Mouse (Mus musculus): ENCODE data around the gene Ifitm2. TPM values are rescaled to one million over a fixed set of nuclear protein-coding genes. Genes with fewer than 3 reads are reported as not detected.

Ifitm2 gene
- polyA plus RNA-seq, 1 experiment from 2014 or later, result 738 TPM

GRCm38 (mm10) chr7:140948161-140948560, 7.6 kb downstream of the Ifitm2 start:
- ATAC-seq, result no peak
- no peaks in the 10 kb centered on the region for H3K27me3 ChIP-seq (replicated peaks; ENCODE audit: control insufficient read depth, insufficient read depth, low read length)
- 66% methylated on average over 8 of the region's 8 CpGs for WGBS
- H3K27ac ChIP-seq (ENCODE audit: low read depth, low read length), result no peak overlapping the region
- no peak overlapping the region for H3K9ac ChIP-seq (ENCODE audit: low read depth, low read length)
- peaks cover 56% of the 10 kb centered on the region for H3K36me3 ChIP-seq (ENCODE audit: control insufficient read depth, insufficient read depth)
- TF ChIP-seq CTCF (IDR thresholded peaks at IDR 0.05; ENCODE audit: low read depth), result no peak
- no peak overlapping the region for H3K4me3 ChIP-seq (ENCODE audit: low read depth, low read length)
- no peak overlapping the region for H3K4me2 ChIP-seq (replicated peaks; ENCODE audit: low read depth)
- H3K4me1 ChIP-seq (replicated peaks; ENCODE audit: control insufficient read depth, insufficient read depth, low read length), result peaks cover 5% of the 10 kb centered on the region; the same call in 1 of the 2 replicates
- H3K9me3 ChIP-seq (ENCODE audit: control insufficient read depth), result no peaks in the 10 kb centered on the region

DNA sequence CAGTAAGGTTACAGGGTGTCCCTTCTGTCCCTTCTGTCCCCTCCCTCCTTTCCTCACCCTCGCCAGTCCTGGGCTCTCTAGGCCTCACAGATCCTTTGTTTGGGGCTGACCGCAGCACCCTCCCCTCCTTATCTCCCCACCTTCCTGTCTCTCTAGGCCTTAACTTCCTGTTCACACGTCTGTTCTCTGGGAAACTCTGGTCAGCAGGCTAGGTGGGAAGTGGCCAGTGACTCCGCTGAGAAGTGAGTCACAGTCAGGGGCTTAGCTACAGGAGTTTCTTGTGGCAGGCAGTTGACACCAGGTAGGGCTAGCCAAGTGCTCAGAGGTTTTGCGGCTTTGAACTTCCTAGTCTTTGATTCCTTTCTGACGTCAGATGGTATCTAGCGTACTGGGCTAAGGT, 8.8 kb downstream of the Ifitm2 start:
- Histone ChIP-seq H3K4me1 (replicated peaks; ENCODE audit: control insufficient read depth, insufficient read depth, low read length) (peaks cover 10% of the 10 kb centered on the region; the same call in 1 of the 2 replicates), H3K36me3 (ENCODE audit: control insufficient read depth, insufficient read depth) (peaks cover 53% of the 10 kb centered on the region), H3K4me2 (replicated peaks; ENCODE audit: low read depth) (no peak overlapping the region), H3K27me3 (replicated peaks; ENCODE audit: control insufficient read depth, insufficient read depth, low read length) (no peaks in the 10 kb centered on the region), H3K27ac (ENCODE audit: low read depth, low read length) (no peak overlapping the region), H3K9ac (ENCODE audit: low read depth, low read length) (no peak overlapping the region), H3K4me3 (ENCODE audit: low read depth, low read length) (no peak overlapping the region), H3K9me3 (ENCODE audit: control insufficient read depth) (no peaks in the 10 kb centered on the region)
- no peak for TF ChIP-seq CTCF (IDR thresholded peaks at IDR 0.05; ENCODE audit: low read depth)
- ATAC-seq, result peak; percentile 15; the same call in 1 of the 2 replicates
- 49% methylated on average over 7 of the region's 7 CpGs for WGBS

DNA sequence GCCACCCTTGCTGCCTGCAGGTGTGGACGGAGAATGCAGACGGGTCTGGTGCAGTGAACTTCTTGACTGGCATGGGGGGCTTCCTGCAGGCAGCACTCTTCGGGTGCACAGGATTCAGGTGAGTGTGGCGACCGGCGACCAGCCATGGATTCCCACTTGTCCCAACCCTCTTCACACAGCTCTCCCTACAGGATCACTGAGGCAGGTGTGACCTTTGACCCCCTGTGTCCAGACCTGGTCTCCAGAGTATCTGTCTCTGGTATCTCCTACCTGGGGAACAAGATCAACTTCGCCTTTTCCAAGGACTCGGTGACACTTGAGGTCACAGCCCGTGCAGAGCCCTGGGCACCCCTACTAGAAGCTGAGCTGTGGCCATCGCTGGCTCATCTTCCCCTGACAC, 9.5 kb downstream of the Ifitm2 start:
- peaks cover 53% of the 10 kb centered on the region for H3K36me3 ChIP-seq (ENCODE audit: control insufficient read depth, insufficient read depth)
- no peaks in the 10 kb centered on the region for H3K9me3 ChIP-seq (ENCODE audit: control insufficient read depth)
- no peak for TF ChIP-seq CTCF (IDR thresholded peaks at IDR 0.05; ENCODE audit: low read depth)
- no peak overlapping the region for H3K27ac ChIP-seq (ENCODE audit: low read depth, low read length)
- peaks cover 11% of the 10 kb centered on the region; the same call in 1 of the 2 replicates for H3K4me1 ChIP-seq (replicated peaks; ENCODE audit: control insufficient read depth, insufficient read depth, low read length)
- no peak overlapping the region for H3K4me3 ChIP-seq (ENCODE audit: low read depth, low read length)
- no peaks in the 10 kb centered on the region for H3K27me3 ChIP-seq (replicated peaks; ENCODE audit: control insufficient read depth, insufficient read depth, low read length)
- ATAC-seq, result no peak
- no peak overlapping the region for H3K4me2 ChIP-seq (replicated peaks; ENCODE audit: low read depth)
- 92% methylated on average over 10 of the region's 10 CpGs for whole genome bisulfite sequencing
- H3K9ac ChIP-seq (ENCODE audit: low read depth, low read length), result no peak overlapping the region

- H3K9me3 ChIP-seq (ENCODE audit: control insufficient read depth), result no peaks in the 10 kb centered on the region
- no peak overlapping the region for H3K9ac ChIP-seq (ENCODE audit: low read depth, low read length)
- H3K4me2 ChIP-seq (replicated peaks; ENCODE audit: low read depth), result no peak overlapping the region
- no peaks in the 10 kb centered on the region for H3K27me3 ChIP-seq (replicated peaks; ENCODE audit: control insufficient read depth, insufficient read depth, low read length)
- H3K4me3 ChIP-seq (ENCODE audit: low read depth, low read length), result no peak overlapping the region
- no peak for ATAC-seq
- peaks cover 53% of the 10 kb centered on the region for H3K36me3 ChIP-seq (ENCODE audit: control insufficient read depth, insufficient read depth)
- H3K27ac ChIP-seq (ENCODE audit: low read depth, low read length), result no peak overlapping the region
- TF ChIP-seq CTCF (IDR thresholded peaks at IDR 0.05; ENCODE audit: low read depth), result no peak
- 95% methylated on average over 5 of the region's 5 CpGs for WGBS
- peaks cover 9% of the 10 kb centered on the region for H3K4me1 ChIP-seq (replicated peaks; ENCODE audit: control insufficient read depth, insufficient read depth, low read length)
These were observed 10.5 kb downstream of the Ifitm2 start for GRCm38 (mm10) chr7:140945247-140945646.

- no peaks in the 10 kb centered on the region for H3K27me3 ChIP-seq (replicated peaks; ENCODE audit: control insufficient read depth, insufficient read depth, low read length)
- no peak overlapping the region for H3K4me2 ChIP-seq (replicated peaks; ENCODE audit: low read depth)
- H3K36me3 ChIP-seq (ENCODE audit: control insufficient read depth, insufficient read depth), result peaks cover 46% of the 10 kb centered on the region
- no peaks in the 10 kb centered on the region for H3K9me3 ChIP-seq (ENCODE audit: control insufficient read depth)
- 91% methylated on average over 7 of the region's 7 CpGs for WGBS
- no peak for TF ChIP-seq CTCF (IDR thresholded peaks at IDR 0.05; ENCODE audit: low read depth)
- H3K9ac ChIP-seq (ENCODE audit: low read depth, low read length), result no peak overlapping the region
- H3K27ac ChIP-seq (ENCODE audit: low read depth, low read length), result no peak overlapping the region
- no peak for ATAC-seq
- peaks cover 6% of the 10 kb centered on the region for H3K4me1 ChIP-seq (replicated peaks; ENCODE audit: control insufficient read depth, insufficient read depth, low read length)
- H3K4me3 ChIP-seq (ENCODE audit: low read depth, low read length), result no peak overlapping the region
These were observed 11.6 kb downstream of the Ifitm2 start for GRCm38 (mm10) chr7:140944236-140944635.

GRCm38 (mm10) chr7:140943356-140943755, 12.4 kb downstream of the Ifitm2 start:
- WGBS, result 58% methylated on average over 4 of the region's 4 CpGs
- H3K36me3 ChIP-seq (ENCODE audit: control insufficient read depth, insufficient read depth), result peaks cover 37% of the 10 kb centered on the region
- no peak overlapping the region for H3K4me3 ChIP-seq (ENCODE audit: low read depth, low read length)
- peaks cover 6% of the 10 kb centered on the region for H3K4me1 ChIP-seq (replicated peaks; ENCODE audit: control insufficient read depth, insufficient read depth, low read length)
- H3K4me2 ChIP-seq (replicated peaks; ENCODE audit: low read depth), result no peak overlapping the region
- H3K27me3 ChIP-seq (replicated peaks; ENCODE audit: control insufficient read depth, insufficient read depth, low read length), result no peaks in the 10 kb centered on the region
- H3K27ac ChIP-seq (ENCODE audit: low read depth, low read length), result no peak overlapping the region
- H3K9me3 ChIP-seq (ENCODE audit: control insufficient read depth), result no peaks in the 10 kb centered on the region
- ATAC-seq, result no peak
- TF ChIP-seq CTCF (IDR thresholded peaks at IDR 0.05; ENCODE audit: low read depth), result no peak
- H3K9ac ChIP-seq (ENCODE audit: low read depth, low read length), result no peak overlapping the region

DNA sequence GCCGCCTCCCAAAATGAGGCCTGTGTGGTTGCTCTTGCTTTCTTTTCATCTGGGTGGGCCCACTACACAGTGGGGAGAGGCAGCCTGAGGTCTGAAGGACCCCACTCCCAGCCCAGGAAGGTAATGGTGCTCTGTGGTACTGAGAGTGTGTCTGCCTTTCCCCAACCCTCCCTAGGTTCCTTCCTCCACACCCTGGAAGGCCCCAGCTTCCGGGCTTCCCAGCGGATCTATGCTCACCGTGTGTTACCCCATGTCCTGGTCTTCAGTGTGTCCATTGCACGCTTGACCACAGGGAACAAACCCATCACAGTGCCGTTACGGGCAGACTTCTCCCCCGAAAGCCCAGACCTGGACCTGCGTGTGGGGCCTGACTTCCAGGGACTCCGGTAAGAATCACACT, 13.0 kb downstream of the Ifitm2 start:
- H3K9me3 ChIP-seq (ENCODE audit: control insufficient read depth), result no peaks in the 10 kb centered on the region
- TF ChIP-seq CTCF (IDR thresholded peaks at IDR 0.05; ENCODE audit: low read depth), result no peak
- 0 out of 2 replicates have a peak overlapping the region, but pooled peaks have one; percentile 10 for H3K4me2 ChIP-seq (replicated peaks; ENCODE audit: low read depth)
- 84% methylated on average over 10 of the region's 10 CpGs for WGBS
- H3K36me3 ChIP-seq (ENCODE audit: control insufficient read depth, insufficient read depth), result peaks cover 32% of the 10 kb centered on the region
- no peak for ATAC-seq
- H3K9ac ChIP-seq (ENCODE audit: low read depth, low read length), result no peak overlapping the region
- peaks cover 6% of the 10 kb centered on the region for H3K4me1 ChIP-seq (replicated peaks; ENCODE audit: control insufficient read depth, insufficient read depth, low read length)
- H3K4me3 ChIP-seq (ENCODE audit: low read depth, low read length), result no peak overlapping the region
- peak overlapping the region; percentile 78 for H3K27ac ChIP-seq (ENCODE audit: low read depth, low read length)
- H3K27me3 ChIP-seq (replicated peaks; ENCODE audit: control insufficient read depth, insufficient read depth, low read length), result no peaks in the 10 kb centered on the region

Measured in intestine, postnatal 0 days (tissue).